Mouse (Mus musculus): ENCODE results near the gene Ttf2. TPM values are rescaled to one million over a fixed set of nuclear protein-coding genes. Genes with fewer than 3 reads are reported as not detected.

Ttf2 gene
- total and polyA plus RNA-seq, 3 experiments, result 6.4 to 33.0 (median 25.2) TPM

- DNase-seq (ENCODE audit: low spot score), result no peak
- Histone ChIP-seq H3K9me3 (replicated peaks) (no peaks in the 10 kb centered on the region), H3K4me1 (ENCODE audit: insufficient read depth, low read depth, low read length) (no peaks in the 10 kb centered on the region), H3K27me3 (ENCODE audit: insufficient read depth, low read length) (no peaks in the 10 kb centered on the region), H3K36me3 (replicated peaks) (peaks cover 88% of the 10 kb centered on the region), H3K4me3 (ENCODE audit: low read depth, low read length) (no peak overlapping the region)
- TF ChIP-seq TAL1 (conservative IDR thresholded peaks at IDR 0.05; ENCODE audit: low read depth, low read length) (no peak), GATA1 (IDR thresholded peaks at IDR 0.05; ENCODE audit: borderline replicate concordance, low read length) (no peak), GATA2 (IDR thresholded peaks at IDR 0.05; ENCODE audit: borderline replicate concordance, low read depth, low read length) (no peak), POLR2AphosphoS5 (IDR thresholded peaks at IDR 0.05; ENCODE audit: insufficient replicate concordance, low read depth, low read length) (no peak), CTCF (IDR thresholded peaks at IDR 0.05; ENCODE audit: low read depth, low read length) (no peak)
- ATAC-seq (ENCODE audit: extremely low read depth, insufficient number of reproducible peaks, low FRiP score, poor library complexity, severe bottlenecking), result no peak
These were observed 31.3 kb downstream of the Ttf2 start for GRCm38 (mm10) chr3:100938211-100938610.

- Histone ChIP-seq H3K36me3 (replicated peaks) (peaks cover 78% of the 10 kb centered on the region), H3K27me3 (ENCODE audit: insufficient read depth, low read length) (no peaks in the 10 kb centered on the region), H3K4me1 (ENCODE audit: insufficient read depth, low read depth, low read length) (peaks cover 8% of the 10 kb centered on the region), H3K9me3 (replicated peaks) (no peaks in the 10 kb centered on the region), H3K4me3 (ENCODE audit: low read depth, low read length) (no peak overlapping the region)
- ATAC-seq (ENCODE audit: extremely low read depth, insufficient number of reproducible peaks, low FRiP score, poor library complexity, severe bottlenecking) (no peak), DNase-seq (ENCODE audit: low spot score) (no peak)
- no peak for TF ChIP-seq GATA1 (IDR thresholded peaks at IDR 0.05; ENCODE audit: borderline replicate concordance, low read length)
- no peak for TF ChIP-seq GATA2 (IDR thresholded peaks at IDR 0.05; ENCODE audit: borderline replicate concordance, low read depth, low read length)
- no peak for TF ChIP-seq POLR2AphosphoS5 (IDR thresholded peaks at IDR 0.05; ENCODE audit: insufficient replicate concordance, low read depth, low read length)
- no peak for TF ChIP-seq CTCF (IDR thresholded peaks at IDR 0.05; ENCODE audit: low read depth, low read length)
- TF ChIP-seq TAL1 (conservative IDR thresholded peaks at IDR 0.05; ENCODE audit: low read depth, low read length), result no peak
These were observed 33.3 kb downstream of the Ttf2 start for GRCm38 (mm10) chr3:100936201-100936600.

GRCm38 (mm10) chr3:100935521-100935920 lies 33.9 kb downstream of the Ttf2 start:
- no peak for TF ChIP-seq TAL1 (conservative IDR thresholded peaks at IDR 0.05; ENCODE audit: low read depth, low read length)
- no peak for TF ChIP-seq GATA2 (IDR thresholded peaks at IDR 0.05; ENCODE audit: borderline replicate concordance, low read depth, low read length)
- no peak for TF ChIP-seq GATA1 (IDR thresholded peaks at IDR 0.05; ENCODE audit: borderline replicate concordance, low read length)
- TF ChIP-seq CTCF (IDR thresholded peaks at IDR 0.05; ENCODE audit: low read depth, low read length), result no peak
- no peak for TF ChIP-seq POLR2AphosphoS5 (IDR thresholded peaks at IDR 0.05; ENCODE audit: insufficient replicate concordance, low read depth, low read length)
- no peak overlapping the region for H3K4me3 ChIP-seq (ENCODE audit: low read depth, low read length)
- H3K9me3 ChIP-seq (replicated peaks), result no peaks in the 10 kb centered on the region
- DNase-seq (ENCODE audit: low spot score) (no peak), ATAC-seq (ENCODE audit: extremely low read depth, insufficient number of reproducible peaks, low FRiP score, poor library complexity, severe bottlenecking) (no peak)
- H3K4me1 ChIP-seq (ENCODE audit: insufficient read depth, low read depth, low read length), result peaks cover 8% of the 10 kb centered on the region
- H3K36me3 ChIP-seq (replicated peaks), result peaks cover 71% of the 10 kb centered on the region
- H3K27me3 ChIP-seq (ENCODE audit: insufficient read depth, low read length), result no peaks in the 10 kb centered on the region

- H3K36me3 ChIP-seq (replicated peaks), result peaks cover 46% of the 10 kb centered on the region
- no peak overlapping the region for H3K4me3 ChIP-seq (ENCODE audit: low read depth, low read length)
- DNase-seq (ENCODE audit: low spot score) (no peak), ATAC-seq (ENCODE audit: extremely low read depth, insufficient number of reproducible peaks, low FRiP score, poor library complexity, severe bottlenecking) (peak; percentile 41; the same call in 1 of the 2 replicates)
- H3K4me1 ChIP-seq (ENCODE audit: insufficient read depth, low read depth, low read length), result peaks cover 8% of the 10 kb centered on the region
- H3K9me3 ChIP-seq (replicated peaks), result no peaks in the 10 kb centered on the region
- TF ChIP-seq CTCF (IDR thresholded peaks at IDR 0.05; ENCODE audit: low read depth, low read length) (no peak), POLR2AphosphoS5 (IDR thresholded peaks at IDR 0.05; ENCODE audit: insufficient replicate concordance, low read depth, low read length) (no peak), GATA1 (IDR thresholded peaks at IDR 0.05; ENCODE audit: borderline replicate concordance, low read length) (no peak), TAL1 (conservative IDR thresholded peaks at IDR 0.05; ENCODE audit: low read depth, low read length) (no peak), GATA2 (IDR thresholded peaks at IDR 0.05; ENCODE audit: borderline replicate concordance, low read depth, low read length) (no peak)
- H3K27me3 ChIP-seq (ENCODE audit: insufficient read depth, low read length), result no peaks in the 10 kb centered on the region
These were observed 37.2 kb downstream of the Ttf2 start for GRCm38 (mm10) chr3:100932077-100932944.

- H3K27me3 ChIP-seq (ENCODE audit: insufficient read depth, low read length), result no peaks in the 10 kb centered on the region
- DNase-seq (ENCODE audit: low spot score) (no peak), ATAC-seq (ENCODE audit: extremely low read depth, insufficient number of reproducible peaks, low FRiP score, poor library complexity, severe bottlenecking) (no peak)
- peaks cover 8% of the 10 kb centered on the region for H3K4me1 ChIP-seq (ENCODE audit: insufficient read depth, low read depth, low read length)
- no peaks in the 10 kb centered on the region for H3K9me3 ChIP-seq (replicated peaks)
- H3K36me3 ChIP-seq (replicated peaks), result peaks cover 38% of the 10 kb centered on the region
- TF ChIP-seq POLR2AphosphoS5 (IDR thresholded peaks at IDR 0.05; ENCODE audit: insufficient replicate concordance, low read depth, low read length) (no peak), TAL1 (conservative IDR thresholded peaks at IDR 0.05; ENCODE audit: low read depth, low read length) (no peak), GATA2 (IDR thresholded peaks at IDR 0.05; ENCODE audit: borderline replicate concordance, low read depth, low read length) (no peak), GATA1 (IDR thresholded peaks at IDR 0.05; ENCODE audit: borderline replicate concordance, low read length) (no peak), CTCF (IDR thresholded peaks at IDR 0.05; ENCODE audit: low read depth, low read length) (no peak)
- H3K4me3 ChIP-seq (ENCODE audit: low read depth, low read length), result no peak overlapping the region
These were observed 38.0 kb downstream of the Ttf2 start for GRCm38 (mm10) chr3:100931332-100932076.

- TF ChIP-seq TAL1 (conservative IDR thresholded peaks at IDR 0.05; ENCODE audit: low read depth, low read length) (no peak), CTCF (IDR thresholded peaks at IDR 0.05; ENCODE audit: low read depth, low read length) (no peak), GATA1 (IDR thresholded peaks at IDR 0.05; ENCODE audit: borderline replicate concordance, low read length) (no peak), POLR2AphosphoS5 (IDR thresholded peaks at IDR 0.05; ENCODE audit: insufficient replicate concordance, low read depth, low read length) (no peak)
- no peaks in the 10 kb centered on the region for H3K9me3 ChIP-seq (replicated peaks)
- no peak for ATAC-seq (ENCODE audit: extremely low read depth, insufficient number of reproducible peaks, low FRiP score, poor library complexity, severe bottlenecking)
These were observed 44.3 kb downstream of the Ttf2 start for GRCm38 (mm10) chr3:100925176-100925575.

More at GRCm38 (mm10) chr3:100925176-100925575, 44.3 kb downstream of the Ttf2 start:
- no peak overlapping the region for H3K4me3 ChIP-seq (ENCODE audit: low read depth, low read length)
- H3K4me1 ChIP-seq (ENCODE audit: insufficient read depth, low read depth, low read length), result peaks cover 32% of the 10 kb centered on the region
- DNase-seq (ENCODE audit: low spot score), result no peak
- H3K36me3 ChIP-seq (replicated peaks), result peaks cover 6% of the 10 kb centered on the region
- peaks cover 5% of the 10 kb centered on the region for H3K27me3 ChIP-seq (ENCODE audit: insufficient read depth, low read length)

Data from G1E (cell line).